Mouse (Mus musculus): ENCODE measurements around the gene Srr.

The Srr gene

DNA sequence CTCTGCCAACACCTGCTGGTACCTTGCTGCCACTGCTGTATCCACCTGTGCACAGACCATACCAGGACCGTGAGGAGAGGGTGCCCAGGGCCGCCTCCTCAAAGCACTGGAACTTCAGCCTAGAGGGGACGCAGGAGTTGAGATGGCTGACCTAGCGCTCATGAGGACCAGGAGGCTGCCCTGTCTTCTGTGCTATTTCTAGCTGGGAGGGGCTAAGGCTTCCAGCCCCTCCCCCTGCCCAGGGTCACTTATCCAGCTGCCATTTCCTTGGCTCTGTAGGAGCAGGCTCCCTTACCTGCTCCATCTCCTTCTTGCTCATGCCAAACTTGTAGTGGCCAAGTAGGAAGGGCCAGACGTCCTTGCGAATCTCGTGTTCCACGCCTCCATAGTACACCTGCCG, 68.0 kb downstream of the Srr start:
- DNase-seq: no peak
